Mouse (Mus musculus) neural tube, embryonic 12.5 days (tissue): ENCODE measurements around the gene Pfdn2. TPM values are rescaled to one million over a fixed set of nuclear protein-coding genes. Genes with fewer than 3 reads are reported as not detected.

Experiments
- ATAC-seq: fragments of 200-750 bp; cut with Nextera tagmentation; 2 replicates; pipeline ENCODE4 v1.8.0; 2017; ENCODE audit warnings: low read depth, mild to moderate bottlenecking, moderate TSS enrichment, moderate library complexity; ENCODE audit not compliant: low FRiP score
- H3K27ac ChIP-seq: fragments of 300-500 bp; sonication (generic); 2 replicates; pipeline ENCODE4 v1.5.1; 2016
- H3K27me3 ChIP-seq: fragments of 300-500 bp; sonication (generic); replicated peaks from 2 replicates; pipeline ENCODE4 v1.6.1; 2016; ENCODE audit warnings: mild to moderate bottlenecking
- H3K36me3 ChIP-seq: fragments of 300-500 bp; sonication (generic); 2 replicates; pipeline ENCODE4 v1.6.1; 2016; ENCODE audit warnings: mild to moderate bottlenecking
- H3K4me1 ChIP-seq: fragments of 300-500 bp; sonication (generic); 2 replicates; pipeline ENCODE4 v1.6.1; 2016
- H3K4me2 ChIP-seq: fragments of 300-500 bp; sonication (generic); replicated peaks from 2 replicates; pipeline ENCODE4 v1.6.1; 2016; ENCODE audit warnings: mild to moderate bottlenecking
- H3K4me3 ChIP-seq: fragments of 300-500 bp; sonication (generic); 2 replicates; pipeline ENCODE4 v1.5.1; 2016
- H3K9ac ChIP-seq: fragments of 300-500 bp; sonication (generic); 2 replicates; pipeline ENCODE4 v1.6.1; 2016; ENCODE audit warnings: mild to moderate bottlenecking
- H3K9me3 ChIP-seq: fragments of 300-500 bp; sonication (generic); 2 replicates; pipeline ENCODE4 v1.6.1; 2016; ENCODE audit warnings: mild to moderate bottlenecking
- WGBS: fragments of 180-500 bp; shearing (Covaris S2); methylation state at CpG from one replicate; pipeline ENCODE4 v1.1.7; 2016; 5-methylcytosine and 5-hydroxymethylcytosine counted together
- polyA plus RNA-seq: library from polyadenylated mRNA; unstranded; fragments of >200 nt; fragmentation: Nextera tagmentation; extraction: Ambion mirVana; gene quantifications from 2 replicates; pipeline ENCODE4 v1.2.1, GENCODE M21; 2016

Gene Pfdn2
- polyA plus RNA-seq, 1 experiment from 2014 or later = 157 TPM

DNA sequence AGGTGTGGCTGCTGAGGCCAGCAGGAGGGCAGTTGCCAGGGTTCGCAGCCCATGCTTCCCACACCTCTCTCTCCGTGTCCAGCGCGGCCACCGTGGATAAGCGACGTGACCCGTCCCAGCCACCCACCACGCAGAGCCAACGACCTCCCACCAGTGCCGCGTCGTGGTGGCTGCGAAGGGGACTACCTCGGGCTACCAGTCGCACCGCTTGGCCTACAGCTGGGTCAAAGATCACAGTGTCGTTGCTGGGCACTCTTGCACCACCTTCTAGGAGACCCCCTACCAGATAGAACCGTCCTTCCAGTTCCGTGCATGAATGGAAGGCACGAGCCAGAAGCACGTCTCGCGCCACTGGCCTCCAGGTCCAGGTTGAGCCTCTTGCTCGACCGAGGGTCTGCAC is 14.8 kb downstream of the Pfdn2 start:
- Histone ChIP-seq H3K27ac (peak overlapping the region; percentile 53; the same call in 1 of the 2 replicates), H3K27me3 (no peaks in the 10 kb centered on the region), H3K4me2 (peak overlapping the region; percentile 83), H3K9me3 (peaks cover 3% of the 10 kb centered on the region; the same call in 1 of the 2 replicates), H3K9ac (peak overlapping the region; percentile 66), H3K36me3 (peaks cover 21% of the 10 kb centered on the region), H3K4me3 (peak overlapping the region; percentile 51), H3K4me1 (peaks cover 8% of the 10 kb centered on the region)
- 5% methylated on average over 26 of the region's 26 CpGs for WGBS
- no peak; the same call in none of the 2 replicates for ATAC-seq

DNA sequence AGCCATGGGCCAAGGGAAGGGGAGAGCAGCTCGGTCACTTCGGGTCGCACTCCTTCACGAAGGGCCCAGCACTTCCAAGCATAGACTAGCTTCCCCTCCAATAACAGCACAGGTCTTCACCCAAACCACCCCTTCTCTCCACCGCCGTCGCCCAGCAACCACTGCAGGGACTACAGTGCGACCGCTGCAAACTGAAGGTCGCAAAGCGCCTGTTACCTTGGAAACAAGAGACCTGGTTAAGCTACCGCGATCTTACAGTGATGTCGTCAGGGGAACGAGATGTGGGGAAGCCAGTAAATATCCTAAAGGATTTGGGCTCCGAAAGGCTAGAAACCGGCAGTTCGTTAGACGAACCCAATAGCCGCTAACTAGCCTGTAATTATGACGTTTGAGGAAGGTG is 15.2 kb downstream of the Pfdn2 start, which contains the start of gene Klhdc9:
Gene Klhdc9, minus strand, starts transcription at position 143 of the 400 bp plus-strand sequence.
- Histone ChIP-seq H3K4me1 (peaks cover 8% of the 10 kb centered on the region), H3K9ac (peak within 1 kb of the TSS; percentile 66), H3K27me3 (no peaks in the 10 kb centered on the region), H3K36me3 (peaks cover 21% of the 10 kb centered on the region), H3K9me3 (peaks cover 3% of the 10 kb centered on the region; the same call in 1 of the 2 replicates), H3K4me2 (peak within 1 kb of the TSS; percentile 83), H3K4me3 (peak within 1 kb of the TSS; percentile 51), H3K27ac (peak within 1 kb of the TSS; percentile 53)
- under 1% methylated on average over 21 of the region's 21 CpGs for WGBS
- ATAC-seq = peak; percentile 96

DNA sequence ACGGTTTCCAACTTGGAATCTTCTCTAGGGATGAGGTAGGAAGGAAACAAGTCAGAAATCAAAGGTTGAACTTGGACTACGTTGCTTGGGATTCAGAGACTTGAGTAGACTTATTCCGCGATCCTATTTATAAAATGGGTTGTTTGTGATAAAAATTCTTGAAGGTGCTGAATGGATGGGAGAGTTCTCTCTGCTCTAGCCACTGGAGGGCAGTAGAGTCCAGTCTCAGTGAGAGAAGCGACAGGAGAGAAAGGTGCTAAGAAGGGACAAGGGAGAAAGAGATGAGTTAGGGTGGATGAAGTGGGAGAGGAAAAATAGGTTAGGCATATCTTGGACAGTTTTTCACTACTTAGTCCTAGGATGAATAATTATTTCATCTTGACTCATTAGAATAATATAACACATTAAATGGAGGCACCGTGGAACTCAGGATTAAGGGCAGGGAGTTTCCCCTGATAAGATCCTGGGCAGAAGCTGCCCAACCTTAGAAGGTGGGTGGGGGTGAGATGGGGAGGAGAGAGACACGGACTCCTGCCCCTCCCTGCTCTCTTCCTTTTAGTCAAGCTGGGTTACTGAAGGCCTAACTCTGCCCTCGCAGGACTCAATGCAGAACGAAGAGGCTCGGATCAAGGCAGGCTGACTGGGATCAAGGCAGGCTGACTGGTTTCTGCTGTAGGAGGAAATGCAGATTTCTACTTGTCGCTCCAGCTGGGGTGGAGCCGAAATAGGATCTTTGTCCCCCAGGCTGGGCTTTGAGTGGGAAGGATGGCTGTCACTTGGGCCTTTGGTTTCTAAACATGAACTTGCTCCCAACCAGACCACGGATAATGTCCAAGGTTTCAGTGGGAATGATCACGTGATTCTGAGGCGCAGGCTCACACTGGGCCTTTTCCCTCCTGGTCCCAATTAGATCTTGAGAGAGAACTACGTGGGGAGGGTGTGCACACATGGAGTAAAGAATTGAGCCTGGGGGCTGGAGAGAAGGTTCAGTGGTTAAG is 15.9 kb downstream of the Pfdn2 start:
- peaks cover 3% of the 10 kb centered on the region; the same call in 1 of the 2 replicates for H3K9me3 ChIP-seq
- H3K9ac ChIP-seq = peak overlapping the region; percentile 66
- peaks cover 8% of the 10 kb centered on the region for H3K4me1 ChIP-seq
- peak overlapping the region; percentile 83 for H3K4me2 ChIP-seq
- WGBS = 34% methylated on average over 16 of the region's 16 CpGs
- peak overlapping the region; percentile 53 for H3K27ac ChIP-seq
- no peaks in the 10 kb centered on the region for H3K27me3 ChIP-seq
- peak overlapping the region; percentile 51 for H3K4me3 ChIP-seq
- ATAC-seq = peak; percentile 79
- H3K36me3 ChIP-seq = peaks cover 19% of the 10 kb centered on the region

DNA sequence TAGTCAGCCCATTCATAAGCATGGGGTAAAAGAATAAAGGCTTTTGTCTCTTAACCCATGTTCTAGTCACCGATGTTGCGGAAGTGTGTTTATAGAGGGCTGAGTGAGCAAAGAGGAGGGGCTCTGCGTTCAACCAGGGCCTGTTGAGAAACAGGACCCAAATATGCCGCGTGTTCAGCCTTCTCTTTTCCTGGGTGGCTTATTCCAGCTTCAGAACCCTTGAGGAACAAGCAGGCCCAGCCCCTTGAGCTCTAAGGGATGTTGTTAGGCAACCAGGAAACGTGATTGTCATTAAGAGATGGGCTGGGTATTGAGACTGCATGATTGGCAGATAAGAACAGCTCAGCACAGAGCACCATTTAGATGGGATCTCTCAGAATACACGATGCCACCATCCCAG is 20.5 kb downstream of the Pfdn2 start:
- Histone ChIP-seq H3K4me3 (no peak overlapping the region), H3K27ac (no peak overlapping the region), H3K27me3 (no peaks in the 10 kb centered on the region), H3K9ac (no peak overlapping the region), H3K4me1 (no peaks in the 10 kb centered on the region), H3K4me2 (no peak overlapping the region), H3K9me3 (no peaks in the 10 kb centered on the region), H3K36me3 (no peaks in the 10 kb centered on the region)
- WGBS = 68% methylated on average over 7 of the region's 7 CpGs
- no peak for ATAC-seq

DNA sequence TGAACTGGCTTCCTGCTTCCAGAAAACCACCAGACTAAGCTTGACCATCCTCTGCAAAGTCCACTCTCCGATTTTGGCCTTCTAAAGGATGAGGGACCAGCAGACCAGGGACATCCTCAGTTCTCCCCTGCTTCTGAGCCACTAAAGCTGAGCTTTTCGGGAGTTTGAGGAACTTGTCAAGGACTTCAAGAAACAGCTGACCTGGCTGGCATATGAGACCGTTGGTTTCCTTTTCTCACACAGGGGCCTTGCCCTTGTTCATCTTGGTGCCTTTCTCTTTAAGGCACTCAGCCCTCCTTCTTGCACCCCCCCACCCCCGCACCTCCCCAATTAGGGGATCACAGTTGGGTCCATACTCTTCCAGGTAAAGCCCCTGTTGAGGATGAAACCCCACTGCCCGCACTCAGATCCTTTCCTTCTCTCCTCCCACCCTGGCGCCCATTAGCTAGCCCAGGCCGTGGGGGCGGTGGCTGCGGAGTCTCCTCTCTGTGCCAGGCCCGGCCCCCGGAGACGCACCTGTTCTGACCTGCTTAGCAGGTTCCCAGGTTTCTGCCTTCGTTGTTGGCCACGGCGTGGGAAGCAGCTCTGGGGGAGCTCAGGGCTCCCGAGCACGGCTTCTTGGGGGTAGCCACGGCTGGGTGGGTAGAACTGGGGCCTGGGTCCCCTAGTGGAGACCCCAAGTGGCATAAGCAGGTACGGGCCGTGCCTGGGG is 24.5 kb downstream of the Pfdn2 start, which contains the start of gene Nectin4:
Gene Nectin4, plus strand, starts transcription at position 255 of the 712 bp plus-strand sequence.
- peaks cover 5% of the 10 kb centered on the region; the same call in 1 of the 2 replicates for H3K4me1 ChIP-seq
- 42% methylated on average over 20 of the region's 20 CpGs for WGBS
- H3K27ac ChIP-seq = no peak within 1 kb of the TSS
- no peaks in the 10 kb centered on the region for H3K9me3 ChIP-seq
- H3K9ac ChIP-seq = no peak within 1 kb of the TSS
- no peaks in the 10 kb centered on the region for H3K27me3 ChIP-seq
- H3K4me2 ChIP-seq = no peak within 1 kb of the TSS
- no peaks in the 10 kb centered on the region for H3K36me3 ChIP-seq
- no peak within 1 kb of the TSS for H3K4me3 ChIP-seq
- no peak for ATAC-seq

DNA sequence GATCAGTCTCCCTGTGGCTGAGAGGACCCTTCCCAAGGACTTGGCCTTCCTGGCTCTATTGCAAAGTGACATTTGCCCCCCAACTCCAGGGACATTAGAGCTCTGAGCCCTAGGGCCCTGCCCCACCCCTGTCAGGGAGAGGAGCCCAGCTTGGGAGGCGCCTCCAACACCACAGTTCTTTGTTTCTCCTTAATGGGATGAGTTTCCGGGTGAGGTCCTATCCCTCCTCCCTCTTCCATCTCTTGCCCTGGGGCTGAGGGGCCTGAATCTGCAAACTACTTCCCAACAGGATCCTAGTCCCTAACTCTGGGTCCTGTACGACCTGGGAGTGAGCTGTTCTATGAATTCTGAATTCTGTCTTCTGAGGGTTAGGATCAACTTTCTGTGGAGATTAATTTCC is 27.4 kb downstream of the Pfdn2 start:
- no peak for ATAC-seq
- H3K9ac ChIP-seq = no peak overlapping the region
- no peak overlapping the region for H3K4me3 ChIP-seq
- no peaks in the 10 kb centered on the region for H3K9me3 ChIP-seq
- no peaks in the 10 kb centered on the region for H3K27me3 ChIP-seq
- H3K4me2 ChIP-seq = no peak overlapping the region
- no peaks in the 10 kb centered on the region for H3K36me3 ChIP-seq
- H3K27ac ChIP-seq = no peak overlapping the region
- WGBS = 56% methylated on average over 3 of the region's 3 CpGs
- peaks cover 5% of the 10 kb centered on the region; the same call in 1 of the 2 replicates for H3K4me1 ChIP-seq

DNA sequence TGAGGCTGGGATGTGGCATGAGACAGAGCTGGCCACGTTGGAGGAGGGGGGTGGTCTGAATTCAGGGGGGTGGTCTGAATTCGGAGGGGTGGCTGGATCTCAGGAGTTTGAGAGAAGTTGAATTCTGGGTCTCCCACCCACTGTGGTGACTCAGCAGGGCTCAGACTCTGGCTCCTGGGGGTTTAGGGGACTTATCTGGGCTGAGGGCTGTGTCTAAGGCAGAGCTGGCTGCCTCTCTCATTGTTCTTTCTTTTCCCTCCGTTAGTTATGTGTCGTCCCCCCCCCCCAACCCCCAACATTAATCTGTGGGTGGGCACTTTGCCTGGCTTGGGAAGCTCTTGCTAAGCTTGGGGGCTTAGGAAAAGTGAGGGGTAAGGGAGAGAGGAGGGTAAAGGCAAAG is 28.5 kb downstream of the Pfdn2 start:
- no peaks in the 10 kb centered on the region for H3K36me3 ChIP-seq
- H3K27ac ChIP-seq = no peak overlapping the region
- no peaks in the 10 kb centered on the region; the same call in 1 of the 2 replicates for H3K27me3 ChIP-seq
- H3K9me3 ChIP-seq = no peaks in the 10 kb centered on the region
- H3K4me3 ChIP-seq = no peak overlapping the region
- no peak overlapping the region for H3K4me2 ChIP-seq
- ATAC-seq = no peak
- H3K9ac ChIP-seq = no peak overlapping the region
- H3K4me1 ChIP-seq = peaks cover 5% of the 10 kb centered on the region; the same call in 1 of the 2 replicates
- WGBS = 10% methylated on average over 2 of the region's 4 CpGs

DNA sequence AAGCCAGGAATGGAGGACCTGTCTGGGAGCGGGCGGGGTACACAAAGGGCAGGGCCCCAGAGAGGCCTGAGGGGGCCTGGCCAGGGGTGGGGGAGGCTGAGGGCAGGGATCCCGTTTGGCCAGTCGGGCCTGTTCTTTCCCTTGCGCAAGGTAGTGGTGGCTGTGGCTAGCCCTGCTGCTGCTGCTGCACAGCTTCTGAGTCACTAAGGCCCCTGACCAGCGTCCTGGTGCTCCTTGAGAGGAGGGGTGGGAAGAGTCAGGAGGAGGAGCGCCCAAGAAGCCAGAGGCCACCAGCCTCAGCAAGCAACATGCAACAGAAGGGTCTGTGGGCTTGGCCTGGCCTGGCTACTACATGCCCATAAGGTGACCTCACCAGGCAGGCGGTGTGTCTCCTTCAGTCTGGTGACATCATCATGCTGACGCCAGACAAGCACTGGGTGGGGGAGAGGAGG is 30.2 kb downstream of the Pfdn2 start:
- Histone ChIP-seq H3K36me3 (no peaks in the 10 kb centered on the region), H3K27me3 (peaks cover 11% of the 10 kb centered on the region; the same call in 1 of the 2 replicates), H3K27ac (no peak overlapping the region), H3K4me3 (no peak overlapping the region), H3K4me2 (no peak overlapping the region), H3K9ac (no peak overlapping the region), H3K4me1 (peaks cover 12% of the 10 kb centered on the region; the same call in 1 of the 2 replicates), H3K9me3 (no peaks in the 10 kb centered on the region)
- no peak for ATAC-seq
- 63% methylated on average over 9 of the region's 9 CpGs for WGBS

DNA sequence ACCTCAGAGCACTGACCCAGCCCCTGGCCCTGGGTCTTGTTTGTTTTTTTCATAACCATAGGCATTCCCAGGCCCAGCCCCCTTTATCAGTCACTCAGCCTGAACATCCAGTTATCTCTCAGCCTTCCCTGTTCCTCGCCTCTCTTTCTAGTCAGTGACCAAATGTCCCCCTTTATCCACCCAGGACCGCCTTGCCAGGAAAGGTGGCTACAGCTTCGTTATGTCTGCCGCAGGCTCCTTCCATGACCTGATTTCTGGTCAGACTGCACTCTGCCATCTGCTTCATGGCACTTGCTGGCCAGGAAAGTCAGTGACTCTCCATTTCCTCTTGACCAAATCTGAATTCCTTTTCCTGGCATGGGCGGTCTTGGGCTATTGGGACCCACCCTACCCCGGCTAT is 32.8 kb downstream of the Pfdn2 start:
- Histone ChIP-seq H3K27me3 (peaks cover 11% of the 10 kb centered on the region; the same call in 1 of the 2 replicates), H3K4me1 (peaks cover 12% of the 10 kb centered on the region; the same call in 1 of the 2 replicates), H3K4me2 (no peak overlapping the region), H3K9ac (no peak overlapping the region), H3K36me3 (no peaks in the 10 kb centered on the region), H3K27ac (no peak overlapping the region), H3K4me3 (no peak overlapping the region), H3K9me3 (no peaks in the 10 kb centered on the region)
- ATAC-seq = no peak
- 86% methylated on average over 6 of the region's 6 CpGs for WGBS

DNA sequence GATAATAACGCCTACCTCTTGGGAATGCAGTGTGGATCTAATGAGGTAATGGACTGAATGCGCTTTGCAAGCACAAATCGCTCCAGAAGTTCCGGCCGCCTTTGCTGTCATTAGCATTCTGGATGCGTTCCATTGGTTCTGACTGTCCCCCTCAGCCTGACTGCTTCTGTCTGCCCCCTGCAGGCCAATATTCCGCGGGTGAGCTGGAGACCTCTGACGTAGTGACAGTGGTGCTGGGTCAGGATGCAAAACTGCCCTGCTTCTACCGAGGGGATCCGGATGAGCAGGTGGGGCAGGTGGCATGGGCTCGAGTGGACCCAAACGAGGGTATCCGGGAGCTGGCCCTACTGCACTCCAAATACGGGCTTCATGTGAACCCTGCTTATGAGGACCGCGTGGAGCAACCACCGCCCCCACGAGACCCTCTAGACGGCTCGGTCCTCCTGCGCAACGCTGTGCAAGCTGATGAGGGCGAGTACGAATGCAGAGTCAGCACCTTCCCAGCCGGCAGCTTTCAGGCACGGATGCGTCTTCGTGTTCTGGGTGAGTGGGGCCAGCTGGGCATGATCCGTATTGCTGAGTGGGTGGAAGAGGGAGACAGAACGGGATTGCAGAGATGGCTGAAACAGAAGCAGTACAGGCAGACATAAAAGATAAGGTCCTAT is 34.6 kb downstream of the Pfdn2 start:
- H3K9me3 ChIP-seq = no peaks in the 10 kb centered on the region
- no peak overlapping the region for H3K27ac ChIP-seq
- peak overlapping the region; percentile 25 for H3K4me3 ChIP-seq
- H3K4me1 ChIP-seq = peaks cover 7% of the 10 kb centered on the region; the same call in 1 of the 2 replicates
- H3K9ac ChIP-seq = peak overlapping the region; percentile 26; the same call in 1 of the 2 replicates
- peak overlapping the region; percentile 59 for H3K4me2 ChIP-seq
- ATAC-seq = peak; percentile 80
- peaks cover 11% of the 10 kb centered on the region; the same call in 1 of the 2 replicates for H3K27me3 ChIP-seq
- H3K36me3 ChIP-seq = no peaks in the 10 kb centered on the region
- WGBS = 3% methylated on average over 31 of the region's 31 CpGs

DNA sequence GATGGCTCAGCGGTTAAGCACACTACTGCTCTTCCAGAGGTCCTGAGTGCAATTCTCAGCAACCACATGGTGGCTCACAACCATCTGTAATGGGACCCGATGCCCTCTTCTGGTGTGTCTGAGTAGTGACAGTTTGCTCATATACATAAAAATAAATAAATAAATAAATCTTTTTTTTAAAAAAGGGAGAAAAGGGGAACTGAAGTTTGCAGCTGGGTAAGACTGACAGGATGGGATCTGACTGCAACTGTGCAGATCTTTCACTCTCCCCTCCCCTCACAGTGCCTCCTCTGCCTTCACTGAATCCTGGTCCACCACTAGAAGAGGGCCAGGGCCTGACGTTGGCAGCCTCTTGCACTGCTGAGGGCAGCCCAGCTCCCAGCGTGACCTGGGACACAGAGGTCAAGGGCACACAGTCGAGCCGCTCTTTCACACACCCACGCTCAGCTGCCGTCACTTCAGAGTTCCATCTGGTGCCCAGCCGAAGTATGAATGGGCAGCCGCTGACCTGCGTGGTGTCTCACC is 36.7 kb downstream of the Pfdn2 start:
- Histone ChIP-seq H3K4me1 (peaks cover 7% of the 10 kb centered on the region; the same call in 1 of the 2 replicates), H3K27me3 (peaks cover 11% of the 10 kb centered on the region; the same call in 1 of the 2 replicates), H3K36me3 (no peaks in the 10 kb centered on the region), H3K4me2 (no peak overlapping the region), H3K9ac (no peak overlapping the region), H3K4me3 (no peak overlapping the region), H3K27ac (no peak overlapping the region), H3K9me3 (no peaks in the 10 kb centered on the region)
- 83% methylated on average over 11 of the region's 11 CpGs for WGBS
- no peak for ATAC-seq
